Mouse (Mus musculus) Muller cell, postnatal 12 days (primary cell): ENCODE measurements at regions not wholly inside any gene's neighbourhood (a gene's known extent, or its start where the extent isn't known, plus 50 kb on each side); places are given as distances from the start of the nearest gene placed in this dataset.

ENCODE experiments used
- DNase-seq: peaks from one replicate; pipeline ENCODE4 v3.0.0-alpha.2; 2015; ENCODE audit errors: inconsistent ontology term

GRCm38 (mm10) chr2:173454741-173455140, 67.6 kb upstream of the 1700021F07Rik start:
- DNase-seq: no peak

DNA sequence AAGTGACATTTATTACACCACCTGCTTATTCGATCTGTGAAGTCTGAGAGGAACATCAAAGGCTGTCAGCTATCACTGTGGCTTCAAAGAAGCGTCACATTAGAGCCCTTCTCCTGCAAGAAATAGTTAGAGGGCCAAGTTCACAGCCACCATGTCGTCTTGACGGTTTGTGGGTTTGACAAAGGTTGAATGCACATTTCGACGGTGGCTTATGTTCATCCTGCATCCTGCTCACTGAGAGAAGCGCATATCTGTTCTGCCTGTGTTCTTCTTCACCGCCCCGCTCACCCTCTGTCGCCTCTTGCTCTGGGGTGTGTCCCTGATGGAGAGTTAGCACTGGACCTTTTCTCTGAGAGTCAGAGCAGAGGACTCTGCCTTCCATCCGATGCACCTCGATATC, 67.2 kb upstream of the 1700021F07Rik start:
- no peak for DNase-seq

DNA sequence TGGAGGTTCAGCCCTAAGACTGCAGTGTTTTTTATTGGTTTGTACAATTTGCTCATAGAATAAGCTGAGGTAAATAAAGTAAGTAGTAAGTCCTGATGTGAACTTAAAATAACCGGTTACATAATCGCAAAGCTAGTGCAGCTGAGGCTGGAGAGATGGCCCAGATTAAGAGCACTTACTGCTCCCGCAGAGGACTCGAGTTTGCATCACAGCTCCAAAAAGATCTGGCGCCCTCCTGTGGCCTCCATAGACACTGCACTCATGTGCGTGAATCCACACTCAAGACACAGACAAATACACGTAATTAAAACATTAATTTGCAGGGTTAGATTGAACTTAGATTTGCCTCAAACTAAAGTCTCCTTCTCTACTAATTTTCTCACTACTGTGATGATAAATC, 66.3 kb upstream of the 1700021F07Rik start:
- DNase-seq: no peak

DNA sequence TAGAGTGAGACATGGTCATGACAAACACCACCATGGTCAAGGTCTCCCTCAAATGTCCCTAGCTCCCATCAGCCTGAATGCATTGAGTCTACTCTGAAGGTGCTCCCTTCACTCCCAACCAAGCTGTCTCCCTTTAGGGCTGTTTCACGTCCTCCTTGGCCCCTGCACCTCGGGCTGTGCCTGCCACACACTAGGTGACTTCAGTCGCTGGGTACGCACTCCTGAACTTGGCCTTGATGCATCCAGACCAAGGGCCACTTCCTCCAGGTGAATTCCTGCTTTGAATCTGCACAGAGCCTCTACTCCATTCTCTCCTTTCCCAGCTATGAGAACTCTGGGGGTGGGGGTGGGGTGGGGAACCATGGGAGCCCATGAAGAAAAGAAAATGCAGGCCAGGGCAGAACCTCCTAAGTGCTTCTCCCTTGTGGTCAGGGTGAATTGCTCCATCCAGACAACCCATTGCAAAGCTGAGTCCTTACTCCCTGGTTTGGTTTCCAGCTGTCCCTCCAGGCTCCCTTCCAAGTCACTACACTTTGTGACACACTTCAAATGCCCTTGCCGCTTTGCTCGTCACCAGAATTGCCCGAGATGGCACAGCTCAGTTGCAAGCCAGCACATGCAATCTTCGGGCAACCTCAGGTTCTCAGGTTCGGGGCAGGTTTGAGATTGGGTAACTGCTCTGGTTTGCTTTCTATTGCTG, 65.3 kb upstream of the 1700021F07Rik start:
- no peak for DNase-seq

- no peak for DNase-seq
Observed at GRCm38 (mm10) chr2:173457624-173458320, 64.6 kb upstream of the 1700021F07Rik start.

DNA sequence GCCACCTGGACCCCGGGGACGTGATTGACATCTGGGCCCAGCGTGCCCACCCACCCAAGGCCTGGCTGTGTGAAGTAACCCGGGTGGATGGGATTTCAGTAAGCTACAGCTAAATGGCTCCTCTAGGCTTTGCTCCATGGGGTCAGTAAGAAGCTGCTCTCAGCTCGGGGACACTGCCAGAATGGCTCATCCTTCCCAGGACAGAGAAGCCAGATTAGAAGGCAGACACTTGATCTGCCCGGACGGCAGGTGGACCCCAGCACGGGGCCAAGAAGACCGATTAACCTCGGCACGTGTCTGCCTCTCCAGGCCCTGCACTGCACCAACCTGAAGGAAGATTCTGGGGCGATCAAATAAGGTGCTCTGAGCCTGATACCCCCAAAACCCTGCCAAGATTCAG, 63.5 kb upstream of the 1700021F07Rik start:
- no peak for DNase-seq

GRCm38 (mm10) chr2:173463313-173463712, 59.1 kb upstream of the 1700021F07Rik start:
- DNase-seq: no peak

GRCm38 (mm10) chr2:173464562-173464961, 57.8 kb upstream of the 1700021F07Rik start:
- DNase-seq: no peak

GRCm38 (mm10) chr2:173465006-173465620, 57.3 kb upstream of the 1700021F07Rik start:
- DNase-seq: no peak

- DNase-seq: no peak
Observed at GRCm38 (mm10) chr2:173468136-173468535, 54.2 kb upstream of the 1700021F07Rik start.

DNA sequence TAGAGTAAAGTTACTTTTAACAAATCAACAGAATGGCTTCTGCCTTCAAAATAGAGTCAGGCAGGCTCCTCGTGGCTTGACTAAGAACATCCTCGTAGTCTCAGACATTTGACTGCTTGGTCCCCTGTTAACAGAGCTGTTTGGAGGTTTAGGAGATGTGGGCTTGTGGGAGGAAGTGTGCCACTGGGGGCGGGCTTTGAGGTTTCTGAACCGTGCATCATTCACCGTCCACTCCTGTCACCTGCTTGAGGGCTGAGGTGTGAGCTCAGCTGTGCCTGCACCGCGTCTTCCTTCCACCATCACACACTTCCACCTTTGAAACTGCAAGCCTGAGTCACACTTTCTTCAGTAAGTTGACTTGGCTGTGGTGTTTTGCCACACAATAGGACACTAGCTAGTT, 52.6 kb upstream of the 1700021F07Rik start:
- DNase-seq: no peak
